Mouse (Mus musculus) kidney, embryonic 16.5 days (tissue): ENCODE results near the gene Adcy2. TPM values are rescaled to one million over a fixed set of nuclear protein-coding genes. Genes with fewer than 3 reads are reported as not detected.
A peak's percentile ranks its signal among the peaks of the same experiment; 100 is the strongest.

ENCODE experiments used
- ATAC-seq: fragments of 200-750 bp; cut with Nextera tagmentation; 2 replicates; pipeline ENCODE4 v1.8.0; 2017; ENCODE audit warnings: moderate TSS enrichment; ENCODE audit not compliant: low FRiP score, low TSS enrichment
- H3K27ac ChIP-seq: fragments of 300-500 bp; sonication (generic); 2 replicates; pipeline ENCODE4 v1.5.1; 2014; ENCODE audit warnings: low read length
- H3K27me3 ChIP-seq: fragments of 300-500 bp; sonication (generic); 2 replicates; pipeline ENCODE4 v1.6.1; 2014; ENCODE audit warnings: low read length, control low read depth, mixed read lengths; ENCODE audit not compliant: insufficient read depth
- H3K36me3 ChIP-seq: fragments of 300-500 bp; sonication (generic); 2 replicates; pipeline ENCODE4 v1.6.1; 2014; ENCODE audit warnings: low read length, control low read depth, mixed read lengths; ENCODE audit not compliant: insufficient read depth
- H3K4me1 ChIP-seq: fragments of 300-500 bp; sonication (generic); 2 replicates; pipeline ENCODE4 v1.6.1; 2014; ENCODE audit warnings: low read length, control low read depth, mixed read lengths; ENCODE audit not compliant: insufficient read depth
- H3K4me2 ChIP-seq: fragments of 300-500 bp; sonication (generic); replicated peaks from 2 replicates; pipeline ENCODE4 v1.6.1; 2014; ENCODE audit warnings: low read depth, low read length
- H3K4me3 ChIP-seq: fragments of 300-500 bp; sonication (generic); 2 replicates; pipeline ENCODE4 v1.5.1; 2014; ENCODE audit warnings: mild to moderate bottlenecking, low read length
- H3K9ac ChIP-seq: fragments of 300-500 bp; sonication (generic); replicated peaks from 2 replicates; pipeline ENCODE4 v1.6.1; 2014; ENCODE audit warnings: low read length
- H3K9me3 ChIP-seq: fragments of 300-500 bp; sonication (generic); 2 replicates; pipeline ENCODE4 v1.6.1; 2016; ENCODE audit warnings: low read length, control low read depth
- WGBS: fragments of 180-500 bp; shearing (Covaris S2); extraction: QIAGEN DNeasy Blood & Tissue Kit; methylation state at CpG from one replicate; pipeline ENCODE4 v1.1.7; 2014; 5-methylcytosine and 5-hydroxymethylcytosine counted together
- polyA plus RNA-seq: library from polyadenylated mRNA; unstranded; fragments of >200 nt; fragmentation: Nextera tagmentation; extraction: Ambion mirVana; gene quantifications from 2 replicates; pipeline ENCODE4 v1.2.1, GENCODE M21; 2015

The Adcy2 gene
- polyA plus RNA-seq, 1 experiment from 2014 or later: 3.5 TPM

- Histone ChIP-seq H3K9ac (no peak overlapping the region), H3K27me3 (no peaks in the 10 kb centered on the region), H3K36me3 (no peaks in the 10 kb centered on the region), H3K27ac (no peak overlapping the region), H3K4me3 (no peak overlapping the region), H3K4me1 (no peaks in the 10 kb centered on the region; the same call in 1 of the 2 replicates), H3K9me3 (no peaks in the 10 kb centered on the region), H3K4me2 (no peak overlapping the region)
- no peak for ATAC-seq
- 76% methylated on average over 15 of the region's 15 CpGs for WGBS
Measured at GRCm38 (mm10) chr13:68984000-68984399, 15.3 kb downstream of the Adcy2 start.

- H3K4me1 ChIP-seq: no peaks in the 10 kb centered on the region; the same call in 1 of the 2 replicates
- WGBS: 90% methylated on average over 2 of the region's 2 CpGs
- H3K27ac ChIP-seq: no peak overlapping the region
- H3K36me3 ChIP-seq: no peaks in the 10 kb centered on the region
- no peak overlapping the region for H3K4me3 ChIP-seq
- H3K9me3 ChIP-seq: no peaks in the 10 kb centered on the region
- no peak overlapping the region for H3K9ac ChIP-seq
- no peaks in the 10 kb centered on the region for H3K27me3 ChIP-seq
- H3K4me2 ChIP-seq: no peak overlapping the region
- no peak for ATAC-seq
Measured at GRCm38 (mm10) chr13:68981048-68981447, 18.3 kb downstream of the Adcy2 start.

DNA sequence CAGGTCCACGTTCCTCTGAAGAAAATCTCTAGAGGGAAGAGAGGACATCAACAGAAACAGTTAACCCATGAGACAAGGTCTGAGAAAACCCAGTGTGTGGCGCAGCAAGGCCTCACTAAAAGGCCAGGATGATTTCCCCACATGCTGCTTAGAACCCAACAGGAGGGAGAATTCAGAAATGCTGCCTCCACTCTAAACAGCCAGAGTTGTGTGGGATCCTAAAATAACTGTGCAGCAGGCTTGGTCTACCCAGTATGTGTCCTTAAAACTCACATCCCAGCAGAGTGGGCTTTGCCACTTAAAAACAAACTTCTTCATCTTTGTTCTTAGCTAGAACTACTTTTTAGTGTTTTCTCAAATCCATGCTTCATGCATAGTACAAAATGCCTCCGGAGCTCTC is 26.2 kb downstream of the Adcy2 start:
- H3K4me3 ChIP-seq: no peak overlapping the region
- H3K9me3 ChIP-seq: no peaks in the 10 kb centered on the region
- H3K27me3 ChIP-seq: no peaks in the 10 kb centered on the region
- H3K36me3 ChIP-seq: no peaks in the 10 kb centered on the region
- no peak overlapping the region for H3K4me2 ChIP-seq
- no peak for ATAC-seq
- H3K4me1 ChIP-seq: no peaks in the 10 kb centered on the region
- H3K9ac ChIP-seq: no peak overlapping the region
- WGBS: 54% methylated on average over 3 of the region's 3 CpGs
- H3K27ac ChIP-seq: no peak overlapping the region

GRCm38 (mm10) chr13:68961580-68961979 is 37.8 kb downstream of the Adcy2 start:
- H3K36me3 ChIP-seq: no peaks in the 10 kb centered on the region
- no peaks in the 10 kb centered on the region for H3K4me1 ChIP-seq
- H3K27ac ChIP-seq: 0 out of 2 replicates have a peak overlapping the region, but pooled peaks have one; percentile 29
- no peak overlapping the region for H3K4me3 ChIP-seq
- no peaks in the 10 kb centered on the region for H3K27me3 ChIP-seq
- WGBS: 71% methylated on average over 5 of the region's 5 CpGs
- no peak overlapping the region for H3K4me2 ChIP-seq
- ATAC-seq: no peak
- H3K9ac ChIP-seq: no peak overlapping the region
- no peaks in the 10 kb centered on the region for H3K9me3 ChIP-seq

- no peak overlapping the region for H3K27ac ChIP-seq
- no peak overlapping the region for H3K4me3 ChIP-seq
- no peaks in the 10 kb centered on the region for H3K4me1 ChIP-seq
- no peaks in the 10 kb centered on the region for H3K9me3 ChIP-seq
- no peaks in the 10 kb centered on the region for H3K36me3 ChIP-seq
- H3K4me2 ChIP-seq: no peak overlapping the region
- ATAC-seq: no peak
- H3K9ac ChIP-seq: no peak overlapping the region
- WGBS: 53% methylated on average over 6 of the region's 6 CpGs
- H3K27me3 ChIP-seq: no peaks in the 10 kb centered on the region
Measured at GRCm38 (mm10) chr13:68960513-68960912, 38.8 kb downstream of the Adcy2 start.

- WGBS: 77% methylated on average over 4 of the region's 4 CpGs
- no peaks in the 10 kb centered on the region for H3K4me1 ChIP-seq
- no peak overlapping the region for H3K4me2 ChIP-seq
- H3K4me3 ChIP-seq: no peak overlapping the region
- H3K27ac ChIP-seq: no peak overlapping the region
- no peak overlapping the region for H3K9ac ChIP-seq
- no peak for ATAC-seq
- H3K36me3 ChIP-seq: no peaks in the 10 kb centered on the region
- no peaks in the 10 kb centered on the region for H3K9me3 ChIP-seq
- no peaks in the 10 kb centered on the region for H3K27me3 ChIP-seq
Measured at GRCm38 (mm10) chr13:68959406-68959805, 39.9 kb downstream of the Adcy2 start.

- Histone ChIP-seq H3K27me3 (no peaks in the 10 kb centered on the region), H3K9ac (no peak overlapping the region), H3K4me3 (no peak overlapping the region), H3K36me3 (no peaks in the 10 kb centered on the region), H3K4me2 (no peak overlapping the region), H3K9me3 (no peaks in the 10 kb centered on the region), H3K4me1 (no peaks in the 10 kb centered on the region), H3K27ac (no peak overlapping the region)
- ATAC-seq: no peak
- WGBS: 82% methylated on average over 2 of the region's 2 CpGs
Measured at GRCm38 (mm10) chr13:68942735-68943134, 56.6 kb downstream of the Adcy2 start.

DNA sequence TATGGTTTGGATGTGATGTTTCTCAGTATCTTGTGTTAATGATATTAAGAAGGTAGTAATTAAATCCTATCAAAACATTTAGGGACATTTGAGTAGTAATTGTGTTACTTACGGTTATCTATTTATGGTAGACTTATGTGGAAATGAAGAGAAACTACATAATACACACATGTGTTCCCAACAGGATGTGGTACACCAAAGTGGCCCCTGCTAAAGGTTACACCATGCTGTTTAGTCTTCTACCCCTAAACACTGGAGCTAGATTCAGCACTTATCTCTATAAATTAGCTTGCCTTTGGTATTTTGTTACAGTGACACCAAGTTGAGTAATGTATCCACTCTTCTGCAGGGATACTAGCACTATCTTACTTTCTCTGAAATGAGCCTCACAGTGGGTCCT is 57.9 kb downstream of the Adcy2 start:
- no peak overlapping the region for H3K4me3 ChIP-seq
- H3K9ac ChIP-seq: no peak overlapping the region
- H3K4me2 ChIP-seq: no peak overlapping the region
- WGBS: 82% methylated on average over 1 of the region's 1 CpGs
- no peaks in the 10 kb centered on the region for H3K27me3 ChIP-seq
- no peaks in the 10 kb centered on the region for H3K9me3 ChIP-seq
- H3K4me1 ChIP-seq: no peaks in the 10 kb centered on the region
- no peak overlapping the region for H3K27ac ChIP-seq
- no peak for ATAC-seq
- no peaks in the 10 kb centered on the region for H3K36me3 ChIP-seq

- no peaks in the 10 kb centered on the region for H3K36me3 ChIP-seq
- ATAC-seq: no peak
- 32% methylated on average over 1 of the region's 1 CpGs for WGBS
- H3K4me1 ChIP-seq: no peaks in the 10 kb centered on the region
- no peak overlapping the region for H3K27ac ChIP-seq
- no peak overlapping the region for H3K9ac ChIP-seq
- H3K4me2 ChIP-seq: no peak overlapping the region
- no peaks in the 10 kb centered on the region for H3K27me3 ChIP-seq
- no peak overlapping the region for H3K4me3 ChIP-seq
- no peaks in the 10 kb centered on the region for H3K9me3 ChIP-seq
Measured at GRCm38 (mm10) chr13:68932283-68932647, 67.1 kb downstream of the Adcy2 start.

GRCm38 (mm10) chr13:68931602-68932282 is 67.6 kb downstream of the Adcy2 start:
- Histone ChIP-seq H3K4me2 (no peak overlapping the region), H3K27ac (no peak overlapping the region)
- ATAC-seq: no peak

More at GRCm38 (mm10) chr13:68931602-68932282, 67.6 kb downstream of the Adcy2 start:
- no peaks in the 10 kb centered on the region for H3K27me3 ChIP-seq
- H3K4me1 ChIP-seq: no peaks in the 10 kb centered on the region
- H3K4me3 ChIP-seq: no peak overlapping the region
- WGBS: 79% methylated on average over 8 of the region's 8 CpGs
- H3K36me3 ChIP-seq: no peaks in the 10 kb centered on the region
- no peak overlapping the region for H3K9ac ChIP-seq
- H3K9me3 ChIP-seq: no peaks in the 10 kb centered on the region
